Mouse (Mus musculus): ENCODE data around the gene 4930451I11Rik.

DNA sequence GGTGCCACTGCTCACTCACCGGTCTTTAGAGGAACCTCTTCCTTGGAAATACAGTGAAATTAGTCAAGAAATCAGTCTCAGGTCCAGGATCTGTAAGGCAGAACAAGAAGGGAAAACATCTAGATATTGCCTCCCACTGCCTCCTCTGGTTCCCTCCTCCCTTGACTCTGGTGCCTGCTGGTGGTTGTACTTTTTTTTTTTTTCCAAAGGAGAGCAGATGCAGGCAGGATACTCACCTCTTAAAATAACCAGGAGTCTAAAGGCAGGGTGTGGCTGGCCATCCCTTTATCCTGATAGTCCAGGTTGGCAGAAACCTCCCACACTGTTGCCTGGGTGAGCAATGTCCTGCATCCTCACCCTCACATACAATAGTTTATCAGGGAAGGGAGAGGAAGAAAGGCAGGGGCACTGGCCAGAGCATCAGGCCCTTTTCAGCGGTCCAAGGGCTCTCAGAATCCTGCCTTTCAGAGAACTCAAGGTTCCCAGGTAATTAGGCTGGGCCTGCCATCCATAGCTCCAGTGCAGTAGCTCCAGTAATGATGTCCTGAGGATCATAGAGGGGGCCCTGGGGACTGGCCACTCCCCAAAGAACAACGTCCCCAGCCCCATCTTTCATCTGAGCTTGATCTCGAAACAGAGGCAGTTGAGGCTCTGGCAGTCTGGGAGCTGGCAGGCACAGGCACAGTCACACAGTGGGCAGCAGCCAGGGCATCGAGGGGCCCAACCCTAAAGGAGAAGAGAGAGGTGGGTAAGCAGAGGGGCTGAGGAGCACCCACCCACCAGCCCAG lies 31.0 kb downstream of the 4930451I11Rik start:
- no peak for TF ChIP-seq CTCF (IDR thresholded peaks at IDR 0.05; ENCODE audit: borderline replicate concordance, control insufficient read depth, extremely low read depth, insufficient read depth, low read length, poor library complexity)
- TF ChIP-seq POLR2A (IDR thresholded peaks at IDR 0.05; ENCODE audit: control insufficient read depth, extremely low read depth, insufficient read depth, low read length, poor library complexity) = no peak
